Mouse (Mus musculus) c-Kit-negative CD71-positive TER-119-positive erythroid progenitor cells, embryonic 14.5 days (primary cell): Measurements from ENCODE around the gene Dsp.

Experiments used
- DNase-seq: peaks from one replicate; pipeline ENCODE4 v3.0.0-alpha.2; 2013; ENCODE audit warnings: low read depth, low spot score

The Dsp gene

GRCm38 (mm10) chr13:38151069-38151588 is at the start of gene Dsp:
Gene Dsp, plus strand, starts transcription at chr13:38151294.
- no peak for DNase-seq

GRCm38 (mm10) chr13:38103406-38103805 is 47.7 kb upstream of the Dsp start:
- DNase-seq: no peak

- no peak for DNase-seq
Observed at GRCm38 (mm10) chr13:38104501-38104900, 46.6 kb upstream of the Dsp start.

- no peak for DNase-seq
Observed at GRCm38 (mm10) chr13:38109081-38109480, 42.0 kb upstream of the Dsp start.

GRCm38 (mm10) chr13:38122321-38122720 is 28.8 kb upstream of the Dsp start:
- DNase-seq: no peak

GRCm38 (mm10) chr13:38123666-38124065 is 27.4 kb upstream of the Dsp start:
- DNase-seq: no peak

- DNase-seq: no peak
Observed at GRCm38 (mm10) chr13:38127683-38128082, 23.4 kb upstream of the Dsp start.

- DNase-seq: no peak
Observed at GRCm38 (mm10) chr13:38128246-38128645, 22.8 kb upstream of the Dsp start.

- DNase-seq: no peak
Observed at GRCm38 (mm10) chr13:38129492-38129891, 21.6 kb upstream of the Dsp start.

- DNase-seq: no peak
Observed at GRCm38 (mm10) chr13:38130116-38130515, 21.0 kb upstream of the Dsp start.

- DNase-seq: no peak
Observed at GRCm38 (mm10) chr13:38133016-38133528, 18.0 kb upstream of the Dsp start.

- DNase-seq: no peak
Observed at GRCm38 (mm10) chr13:38140521-38140920, 10.6 kb upstream of the Dsp start.

- no peak for DNase-seq
Observed at GRCm38 (mm10) chr13:38144962-38145713, 6.0 kb upstream of the Dsp start.

- DNase-seq: no peak
Observed at GRCm38 (mm10) chr13:38148348-38148747, 2.7 kb upstream of the Dsp start.

GRCm38 (mm10) chr13:38151671-38152428 is 756 bp downstream of the Dsp start:
- no peak for DNase-seq

- no peak for DNase-seq
Observed at GRCm38 (mm10) chr13:38152429-38153035, 1.4 kb downstream of the Dsp start.

- no peak for DNase-seq
Observed at GRCm38 (mm10) chr13:38155523-38155922, 4.4 kb downstream of the Dsp start.

GRCm38 (mm10) chr13:38157635-38158034 is 6.5 kb downstream of the Dsp start:
- no peak for DNase-seq

GRCm38 (mm10) chr13:38162002-38162401 is 10.9 kb downstream of the Dsp start:
- DNase-seq: no peak

GRCm38 (mm10) chr13:38162668-38163067 is 11.6 kb downstream of the Dsp start:
- DNase-seq: no peak

GRCm38 (mm10) chr13:38164932-38165331 is 13.8 kb downstream of the Dsp start:
- DNase-seq: no peak

GRCm38 (mm10) chr13:38167056-38167455 is 16.0 kb downstream of the Dsp start:
- DNase-seq: no peak
